Mouse (Mus musculus): Measurements from ENCODE around the gene Kcnc2. TPM values are rescaled to one million over a fixed set of nuclear protein-coding genes. Genes with fewer than 3 reads are reported as not detected.

The Kcnc2 gene
- total RNA-seq, 1 experiment = 0.58 TPM

GRCm38 (mm10) chr10:112481921-112482607 lies 211.1 kb downstream of the Kcnc2 start:
- Histone ChIP-seq H3K27ac (ENCODE audit: insufficient read depth, low read depth, low read length, poor library complexity, severe bottlenecking) (no peak overlapping the region), H3K36me3 (ENCODE audit: control insufficient read depth, insufficient read depth, low read length, poor library complexity, severe bottlenecking) (no peaks in the 10 kb centered on the region), H3K9ac (ENCODE audit: insufficient read depth, low read depth, low read length, poor library complexity, severe bottlenecking) (no peak overlapping the region), H3K4me3 (ENCODE audit: insufficient read depth in 1 of 2, low read depth in 1 of 2, low read length in 2 of 2, poor library complexity in 1 of 2, severe bottlenecking in 1 of 2) (no peak overlapping the region), H3K9me3 (ENCODE audit: control insufficient read depth, insufficient read depth, low read depth, low read length) (no peaks in the 10 kb centered on the region), H3K4me1 (ENCODE audit: control insufficient read depth in 2 of 2, insufficient read depth in 2 of 2, low read length in 2 of 2, poor library complexity in 1 of 2) (no peaks in the 10 kb centered on the region)
- DNase-seq (ENCODE audit: low read depth, low spot score) = no peak
- in situ Hi-C loops (cut with MboI; ENCODE audit: low sequenced_read_pairs in 2 of 2, unreplicated experiment in 2 of 2) = no loop called here
- no peak for TF ChIP-seq HCFC1 (IDR thresholded peaks at IDR 0.05; ENCODE audit: borderline replicate concordance, insufficient read depth, low read length)

- in situ Hi-C loops (cut with MboI; ENCODE audit: low sequenced_read_pairs in 2 of 2, unreplicated experiment in 2 of 2) = no loop called here
- Histone ChIP-seq H3K27ac (ENCODE audit: insufficient read depth, low read depth, low read length, poor library complexity, severe bottlenecking) (no peak overlapping the region), H3K4me3 (ENCODE audit: insufficient read depth in 1 of 2, low read depth in 1 of 2, low read length in 2 of 2, poor library complexity in 1 of 2, severe bottlenecking in 1 of 2) (no peak overlapping the region), H3K9ac (ENCODE audit: insufficient read depth, low read depth, low read length, poor library complexity, severe bottlenecking) (no peak overlapping the region), H3K36me3 (ENCODE audit: control insufficient read depth, insufficient read depth, low read length, poor library complexity, severe bottlenecking) (no peaks in the 10 kb centered on the region), H3K4me1 (ENCODE audit: control insufficient read depth in 2 of 2, insufficient read depth in 2 of 2, low read length in 2 of 2, poor library complexity in 1 of 2) (no peaks in the 10 kb centered on the region), H3K9me3 (ENCODE audit: control insufficient read depth, insufficient read depth, low read depth, low read length) (no peaks in the 10 kb centered on the region)
- no peak for DNase-seq (ENCODE audit: low read depth, low spot score)
- TF ChIP-seq MAFK (IDR thresholded peaks at IDR 0.05; ENCODE audit: insufficient read depth, low read depth, low read length) (no peak), HCFC1 (IDR thresholded peaks at IDR 0.05; ENCODE audit: borderline replicate concordance, insufficient read depth, low read length) (no peak), ZNF384 (IDR thresholded peaks at IDR 0.05; ENCODE audit: low read depth, low read length) (no peak), CHD2 (IDR thresholded peaks at IDR 0.05; ENCODE audit: low read depth, low read length) (no peak), ZC3H11A (IDR thresholded peaks at IDR 0.05; ENCODE audit: borderline replicate concordance, low read depth, low read length) (no peak)
Measured at GRCm38 (mm10) chr10:112484387-112485105, 213.6 kb downstream of the Kcnc2 start.

- Histone ChIP-seq H3K9ac (ENCODE audit: insufficient read depth, low read depth, low read length, poor library complexity, severe bottlenecking) (no peak overlapping the region), H3K4me3 (ENCODE audit: insufficient read depth in 1 of 2, low read depth in 1 of 2, low read length in 2 of 2, poor library complexity in 1 of 2, severe bottlenecking in 1 of 2) (no peak overlapping the region), H3K9me3 (ENCODE audit: control insufficient read depth, insufficient read depth, low read depth, low read length) (no peaks in the 10 kb centered on the region), H3K27ac (ENCODE audit: insufficient read depth, low read depth, low read length, poor library complexity, severe bottlenecking) (no peak overlapping the region), H3K4me1 (ENCODE audit: control insufficient read depth in 2 of 2, insufficient read depth in 2 of 2, low read length in 2 of 2, poor library complexity in 1 of 2) (no peaks in the 10 kb centered on the region), H3K36me3 (ENCODE audit: control insufficient read depth, insufficient read depth, low read length, poor library complexity, severe bottlenecking) (no peaks in the 10 kb centered on the region)
- in situ Hi-C loops (cut with MboI; ENCODE audit: low sequenced_read_pairs in 2 of 2, unreplicated experiment in 2 of 2) = no loop called here
- DNase-seq (ENCODE audit: low read depth, low spot score) = no peak
- no peak for TF ChIP-seq MAFK (IDR thresholded peaks at IDR 0.05; ENCODE audit: insufficient read depth, low read depth, low read length)
- TF ChIP-seq ZC3H11A (IDR thresholded peaks at IDR 0.05; ENCODE audit: borderline replicate concordance, low read depth, low read length) = no peak
- no peak for TF ChIP-seq ZNF384 (IDR thresholded peaks at IDR 0.05; ENCODE audit: low read depth, low read length)
- TF ChIP-seq HCFC1 (IDR thresholded peaks at IDR 0.05; ENCODE audit: borderline replicate concordance, insufficient read depth, low read length) = no peak
- TF ChIP-seq CHD2 (IDR thresholded peaks at IDR 0.05; ENCODE audit: low read depth, low read length) = no peak
Measured at GRCm38 (mm10) chr10:112485819-112486218, 214.9 kb downstream of the Kcnc2 start.

GRCm38 (mm10) chr10:112488751-112489150 lies 217.8 kb downstream of the Kcnc2 start:
- no peak overlapping the region for H3K9ac ChIP-seq (ENCODE audit: insufficient read depth, low read depth, low read length, poor library complexity, severe bottlenecking)
- no peak for DNase-seq (ENCODE audit: low read depth, low spot score)
- H3K9me3 ChIP-seq (ENCODE audit: control insufficient read depth, insufficient read depth, low read depth, low read length) = no peaks in the 10 kb centered on the region
- H3K36me3 ChIP-seq (ENCODE audit: control insufficient read depth, insufficient read depth, low read length, poor library complexity, severe bottlenecking) = no peaks in the 10 kb centered on the region
- no peak overlapping the region for H3K27ac ChIP-seq (ENCODE audit: insufficient read depth, low read depth, low read length, poor library complexity, severe bottlenecking)
- in situ Hi-C loops (cut with MboI; ENCODE audit: low sequenced_read_pairs in 2 of 2, unreplicated experiment in 2 of 2) = no loop called here
- H3K4me3 ChIP-seq (ENCODE audit: insufficient read depth in 1 of 2, low read depth in 1 of 2, low read length in 2 of 2, poor library complexity in 1 of 2, severe bottlenecking in 1 of 2) = no peak overlapping the region
- TF ChIP-seq CHD2 (IDR thresholded peaks at IDR 0.05; ENCODE audit: low read depth, low read length) (no peak), ZC3H11A (IDR thresholded peaks at IDR 0.05; ENCODE audit: borderline replicate concordance, low read depth, low read length) (no peak)
- no peaks in the 10 kb centered on the region for H3K4me1 ChIP-seq (ENCODE audit: control insufficient read depth in 2 of 2, insufficient read depth in 2 of 2, low read length in 2 of 2, poor library complexity in 1 of 2)

Other genes starting within 250 kb of the Kcnc2 start
- gene Glipr1l1, start 210.9 kb upstream of the Kcnc2 start, total RNA-seq (2012; rRNA removed) = not detected in 2 replicates
- gene Glipr1l2, start 187.8 kb upstream of the Kcnc2 start, total RNA-seq (2012; rRNA removed) = not detected in 2 replicates
- gene Glipr1l3, start 110.8 kb upstream of the Kcnc2 start, total RNA-seq (2012; rRNA removed) = not detected in 2 replicates
- gene Caps2, start 107.5 kb upstream of the Kcnc2 start, total RNA-seq (2012; rRNA removed) = 1.0 and 2.4 TPM in 2 replicates